Mouse (Mus musculus) C2C12 (cell line): ENCODE results near the gene Mgst3.

Experiments
- CEBPB ChIP-seq: IDR thresholded peaks from one replicate; pipeline ENCODE4 v1.6.1; 2011; ENCODE audit warnings: low read depth, mild to moderate bottlenecking, control low read depth, moderate library complexity
- CTCF ChIP-seq: IDR thresholded peaks from one replicate; pipeline ENCODE4 v1.5.1; 2011; ENCODE audit not compliant: control insufficient read depth, insufficient read depth, insufficient read length
- FOSL1 ChIP-seq: IDR thresholded peaks from one replicate; pipeline ENCODE4 v1.8.0; 2011; ENCODE audit warnings: mild to moderate bottlenecking, low read length; ENCODE audit not compliant: poor library complexity, insufficient read depth, severe bottlenecking
- MAX ChIP-seq: IDR thresholded peaks from one replicate; pipeline ENCODE4 v1.6.1; 2011; ENCODE audit warnings: mild to moderate bottlenecking, control low read depth
- MYOD1 ChIP-seq: IDR thresholded peaks from one replicate; pipeline ENCODE4 v1.6.1; 2011; ENCODE audit warnings: low read depth; ENCODE audit not compliant: control insufficient read depth, insufficient read length
- MYOG ChIP-seq: IDR thresholded peaks from one replicate; pipeline ENCODE4 v1.6.1; 2011; ENCODE audit not compliant: control insufficient read depth, insufficient read length; ENCODE audit errors: extremely low read depth
- USF1 ChIP-seq: IDR thresholded peaks from one replicate; pipeline ENCODE4 v1.6.1; 2011; ENCODE audit warnings: low read depth, mild to moderate bottlenecking, control low read depth, moderate library complexity

- TF ChIP-seq CTCF (no peak), MAX (no peak), MYOD1 (no peak), USF1 (no peak), FOSL1 (no peak), MYOG (no peak), CEBPB (no peak)
Observed at GRCm38 (mm10) chr1:167349815-167350596, 43.6 kb downstream of the Mgst3 start, which contains the start of gene Aldh9a1.
